Mouse (Mus musculus) 3T3-L1 (cell line): ENCODE data around the gene Oard1.

ENCODE experiments used
- DNase-seq: peaks from one replicate; pipeline ENCODE4 v3.0.0-alpha.2; 2015; ENCODE audit warnings: low read depth, low spot score

The Oard1 gene

GRCm38 (mm10) chr17:48436487-48436886 lies 26.7 kb downstream of the Oard1 start:
- DNase-seq, result peak; percentile 19

GRCm38 (mm10) chr17:48437421-48437911 lies 27.7 kb downstream of the Oard1 start:
- peak; percentile 10 for DNase-seq

DNA sequence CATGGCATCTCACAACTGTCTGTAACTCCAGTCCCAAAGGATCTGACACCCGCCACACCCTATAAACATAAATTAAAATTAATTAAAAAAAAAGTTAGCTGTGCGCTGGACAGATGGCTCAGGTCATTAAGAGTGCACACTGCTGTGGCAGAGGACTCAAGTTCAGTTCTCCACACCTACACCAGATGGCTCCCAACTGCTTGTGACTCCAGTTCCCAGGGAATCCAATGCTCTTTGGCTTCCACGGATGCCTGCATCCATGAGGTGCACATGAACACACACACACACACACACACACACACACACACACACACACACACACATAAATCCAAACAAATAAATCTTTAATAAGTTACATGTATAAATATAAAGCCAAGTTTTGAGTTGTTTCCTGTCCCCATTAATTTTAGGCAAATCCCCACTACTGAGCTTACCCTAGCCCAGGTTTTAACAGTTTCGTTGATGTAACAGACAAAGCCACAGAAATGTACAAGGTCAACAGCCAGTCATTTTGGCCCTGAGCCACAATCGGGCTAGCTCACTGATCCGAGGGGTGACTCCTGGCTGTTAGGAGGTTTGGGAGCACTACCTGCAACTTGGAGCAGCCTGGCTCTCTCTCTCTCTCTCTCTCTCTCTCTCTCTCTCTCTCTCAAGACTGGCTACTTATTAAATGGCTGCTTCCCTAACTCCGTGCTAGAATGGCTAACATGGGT lies 33.1 kb downstream of the Oard1 start:
- DNase-seq, result peak; percentile 17

- DNase-seq, result no peak
These were observed 33.8 kb downstream of the Oard1 start for GRCm38 (mm10) chr17:48443542-48444145.

GRCm38 (mm10) chr17:48447675-48448074 lies 37.9 kb downstream of the Oard1 start:
- DNase-seq, result peak; percentile 27

GRCm38 (mm10) chr17:48450666-48451352 lies 41.0 kb downstream of the Oard1 start:
- DNase-seq, result no peak

DNA sequence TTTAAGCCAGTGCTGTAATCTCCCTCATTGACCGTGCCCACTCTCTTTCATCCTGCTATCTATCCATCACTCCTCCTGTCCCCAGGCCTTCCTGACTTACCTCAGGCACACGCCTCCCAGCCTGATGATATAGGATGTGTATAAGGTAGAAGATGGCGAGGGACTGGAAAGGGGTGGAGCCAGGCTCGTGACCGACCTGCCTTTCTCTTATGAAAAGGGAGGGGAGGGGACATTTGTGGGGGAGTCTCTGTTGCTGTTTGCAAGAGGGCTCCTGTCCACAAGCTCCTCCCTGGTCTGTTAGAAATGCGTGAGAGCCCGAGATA lies 41.5 kb downstream of the Oard1 start, which contains the start of gene Tspo2:
TSS of gene Tspo2 (minus strand) at position 170 of the 323 bp plus-strand sequence.
- no peak for DNase-seq

- peak; percentile 34 for DNase-seq
These were observed 42.1 kb downstream of the Oard1 start for GRCm38 (mm10) chr17:48451753-48452444.

GRCm38 (mm10) chr17:48453489-48453888 lies 43.7 kb downstream of the Oard1 start:
- no peak for DNase-seq

GRCm38 (mm10) chr17:48454190-48454589 lies 44.4 kb downstream of the Oard1 start:
- no peak for DNase-seq

DNA sequence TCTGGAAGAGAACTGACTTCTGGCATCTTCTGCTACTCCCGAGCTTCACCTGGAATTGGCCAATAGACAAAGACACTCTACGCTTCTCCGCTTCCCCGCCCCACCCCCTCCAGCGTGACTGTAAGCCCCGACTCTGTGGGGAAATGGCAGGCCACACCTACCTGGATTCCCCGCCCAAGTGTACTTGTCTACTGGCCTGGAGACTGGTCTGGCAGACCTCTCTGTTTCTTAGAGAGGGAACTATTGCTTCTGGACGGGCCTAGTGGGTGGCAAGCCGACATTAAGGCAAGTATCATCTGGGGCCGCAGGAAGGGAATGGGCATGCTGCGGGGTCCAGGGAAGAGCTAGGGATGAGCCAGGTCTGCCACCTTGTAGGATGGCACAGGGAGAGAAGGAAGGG lies 44.9 kb downstream of the Oard1 start, which contains the start of gene Unc5cl:
TSS of gene Unc5cl (plus strand) at position 214 of the 400 bp plus-strand sequence.
- DNase-seq, result no peak

- no peak for DNase-seq
These were observed 46.1 kb downstream of the Oard1 start for GRCm38 (mm10) chr17:48455955-48456354.

DNA sequence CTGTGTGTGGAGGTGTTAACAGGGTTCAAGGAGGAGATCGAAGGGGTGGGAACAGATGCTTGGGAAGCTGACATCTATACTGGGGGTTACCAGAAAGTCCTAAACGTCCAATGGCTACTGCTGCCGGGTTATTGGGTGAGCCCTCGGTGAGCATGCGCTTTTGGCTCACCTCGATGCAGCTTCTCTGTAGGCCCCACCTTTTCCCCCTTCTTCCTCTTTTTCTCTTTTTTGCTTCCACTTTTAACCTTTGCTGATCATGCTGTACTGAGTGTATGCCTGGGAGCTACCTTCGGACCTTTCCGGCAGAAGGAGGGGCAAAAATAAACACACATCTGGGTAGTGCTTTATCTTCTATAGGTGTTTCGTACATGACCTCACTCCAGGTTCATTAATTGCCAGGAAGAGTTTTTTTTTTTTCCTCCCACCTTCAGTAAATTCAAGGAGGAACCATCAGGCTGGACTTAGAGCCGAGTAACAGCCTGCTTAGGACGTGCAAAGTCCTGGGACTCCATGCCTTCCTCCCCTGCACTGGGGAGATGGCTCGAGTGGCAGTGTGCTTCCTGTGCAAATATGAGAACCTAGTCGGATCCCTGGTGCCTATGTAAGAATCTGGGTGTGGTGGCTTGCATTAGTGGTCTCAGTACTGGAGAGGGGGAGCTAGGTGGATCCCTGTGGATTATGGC lies 48.3 kb downstream of the Oard1 start:
- DNase-seq, result no peak

GRCm38 (mm10) chr17:48462096-48462495 lies 52.3 kb downstream of the Oard1 start:
- no peak for DNase-seq

GRCm38 (mm10) chr17:48463391-48463790 lies 53.6 kb downstream of the Oard1 start:
- no peak for DNase-seq
